Mouse (Mus musculus) olfactory bulb, adult 2 months (tissue): ENCODE results near the gene Serpinb3a. TPM values are rescaled to one million over a fixed set of nuclear protein-coding genes. Genes with fewer than 3 reads are reported as not detected.
"Not testable (repeated sequence)": the region's sequence is repeated elsewhere in the genome, so short reads cannot be mapped to it uniquely, and the experiment has no call there.

Experiments
- H3K27ac ChIP-seq: fragments of 200-500 bp; 2 replicates; pipeline ENCODE4 v1.5.1; 2012; ENCODE audit warnings: low read depth, low read length; ENCODE audit not compliant: insufficient read depth
- H3K4me1 ChIP-seq: fragments of 200-500 bp; 2 replicates; pipeline ENCODE4 v1.6.1; 2012; ENCODE audit warnings: low read length; ENCODE audit not compliant: control insufficient read depth, insufficient read depth
- H3K4me3 ChIP-seq: fragments of 200-500 bp; 2 replicates; pipeline ENCODE4 v1.5.1; 2012; ENCODE audit warnings: mild to moderate bottlenecking, low read depth, low read length, moderate library complexity; ENCODE audit not compliant: insufficient read depth
- CTCF ChIP-seq: fragments of 200-500 bp; IDR thresholded peaks from 2 replicates; pipeline ENCODE4 v1.5.1; 2012; ENCODE audit warnings: low read depth, mild to moderate bottlenecking, low read length, moderate library complexity; ENCODE audit not compliant: insufficient read depth
- POLR2A ChIP-seq: fragments of 200-500 bp; IDR thresholded peaks from 2 replicates; pipeline ENCODE4 v1.6.1; 2012; ENCODE audit warnings: mild to moderate bottlenecking, low read depth, low read length, moderate library complexity; ENCODE audit not compliant: insufficient read depth
- WGBS: fragments of 180-500 bp; shearing (Covaris S2); methylation state at CpG from one replicate; pipeline ENCODE4 v1.1.7; 2018; 5-methylcytosine and 5-hydroxymethylcytosine counted together
- polyA plus RNA-seq: library from polyadenylated mRNA; stranded (reverse); fragments of >200 nt; gene quantifications from 2 replicates; pipeline ENCODE4 v1.2.4, GENCODE M21; 2012; ENCODE audit warnings: low replicate concordance; ENCODE audit not compliant: missing spikeins, insufficient read depth, insufficient read length

Gene Serpinb3a
- not detected in 2 replicates for polyA plus RNA-seq

DNA sequence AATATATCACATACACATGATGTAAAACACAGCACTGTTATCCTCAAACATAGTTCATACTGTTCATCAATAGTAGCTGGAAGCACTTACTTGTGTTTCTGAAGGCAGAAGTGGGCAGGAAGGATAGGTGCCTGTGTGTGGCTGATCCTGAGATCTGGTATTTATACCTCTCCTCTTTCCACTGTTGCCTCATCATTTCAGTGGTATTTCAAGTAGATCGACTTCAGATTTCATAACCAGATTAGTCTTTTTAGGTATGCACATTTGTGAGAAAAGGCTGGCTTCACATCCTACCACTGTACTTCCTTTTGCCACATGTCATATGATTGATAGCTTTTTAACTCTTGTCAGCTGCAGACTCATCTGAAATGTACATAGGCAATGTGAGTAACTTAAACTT is at the start of gene Serpinb3a:
TSS of gene Serpinb3a (minus strand) at position 101 of the 400 bp plus-strand sequence.
- Histone ChIP-seq H3K4me1 (no peaks in the 10 kb centered on the region), H3K27ac (no peak within 1 kb of the TSS), H3K4me3 (no peak within 1 kb of the TSS)
- TF ChIP-seq POLR2A, result no peak
- no peak for TF ChIP-seq CTCF
- 72% methylated on average over 1 of the region's 1 CpGs for WGBS

DNA sequence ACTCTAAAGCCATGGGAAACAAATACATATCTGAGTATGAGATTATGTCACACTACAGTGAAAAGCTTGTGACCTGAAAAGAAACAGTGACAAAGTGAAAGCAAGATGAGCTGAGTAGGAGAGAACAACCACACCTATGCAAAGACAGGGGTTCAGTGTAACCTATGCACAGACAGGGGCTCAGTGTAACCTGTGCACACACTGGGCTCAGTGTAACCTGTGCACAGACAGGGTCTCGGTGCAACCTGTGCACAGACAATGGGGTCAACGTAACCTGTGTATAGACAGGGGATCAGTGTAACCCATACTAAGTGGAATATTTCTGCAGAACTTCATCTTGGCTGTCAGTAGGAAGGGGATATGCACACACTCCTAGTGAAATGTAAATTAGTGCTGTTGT is 46.3 kb upstream of the Serpinb3a start:
- 91% methylated on average over 2 of the region's 2 CpGs for WGBS
- TF ChIP-seq CTCF (no peak), POLR2A (no peak)
- Histone ChIP-seq H3K27ac (no peak overlapping the region), H3K4me1 (no peaks in the 10 kb centered on the region), H3K4me3 (no peak overlapping the region)

DNA sequence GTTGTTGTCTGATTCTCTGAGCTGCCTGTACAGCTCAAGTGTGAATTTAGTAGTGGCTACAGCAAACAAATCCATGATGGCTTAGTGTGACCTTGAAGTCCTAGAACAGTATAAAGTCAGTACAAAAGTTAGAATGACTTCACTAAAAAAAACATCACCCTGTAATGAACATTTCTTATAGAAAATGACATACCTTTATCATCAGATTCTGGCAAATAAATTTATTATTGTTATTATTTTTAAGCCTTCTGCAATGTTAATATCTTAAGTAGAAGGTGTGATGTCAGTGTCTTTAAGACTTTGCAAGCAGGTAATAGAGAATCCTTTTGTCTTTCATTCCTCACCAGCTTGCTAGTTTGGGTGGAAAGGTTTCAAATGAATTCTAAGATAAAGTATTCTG is 31.3 kb upstream of the Serpinb3a start, which contains the start of gene Serpinb3d:
TSS of gene Serpinb3d (minus strand) at position 101 of the 400 bp plus-strand sequence.
- TF ChIP-seq POLR2A, result no peak
- no peak for TF ChIP-seq CTCF
- no peak within 1 kb of the TSS for H3K4me3 ChIP-seq
- H3K4me1 ChIP-seq, result no peaks in the 10 kb centered on the region
- H3K27ac ChIP-seq, result no peak within 1 kb of the TSS

DNA sequence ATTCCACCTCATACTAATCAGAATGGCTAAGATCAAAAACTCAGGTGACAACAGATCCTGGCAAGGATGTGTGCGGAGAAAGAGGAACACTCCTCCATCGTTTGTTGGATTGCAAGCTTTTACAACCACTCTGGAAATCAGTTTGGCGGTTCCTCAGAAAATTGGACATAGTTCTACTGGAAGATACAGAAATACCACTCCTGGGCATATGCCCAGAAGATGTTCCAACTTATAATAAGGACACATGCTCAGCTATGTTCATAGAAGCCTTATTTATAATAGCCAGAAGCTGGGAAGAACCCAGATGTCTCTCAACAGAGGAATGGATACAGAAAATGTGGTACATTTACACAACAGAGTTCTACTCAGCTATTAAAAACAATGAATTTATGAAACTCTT is 17.9 kb downstream of the Serpinb3a start:
- H3K27ac ChIP-seq, H3K4me3 ChIP-seq, H3K4me1 ChIP-seq: not testable (repeated sequence)
- WGBS, result 84% methylated on average over 3 of the region's 3 CpGs

DNA sequence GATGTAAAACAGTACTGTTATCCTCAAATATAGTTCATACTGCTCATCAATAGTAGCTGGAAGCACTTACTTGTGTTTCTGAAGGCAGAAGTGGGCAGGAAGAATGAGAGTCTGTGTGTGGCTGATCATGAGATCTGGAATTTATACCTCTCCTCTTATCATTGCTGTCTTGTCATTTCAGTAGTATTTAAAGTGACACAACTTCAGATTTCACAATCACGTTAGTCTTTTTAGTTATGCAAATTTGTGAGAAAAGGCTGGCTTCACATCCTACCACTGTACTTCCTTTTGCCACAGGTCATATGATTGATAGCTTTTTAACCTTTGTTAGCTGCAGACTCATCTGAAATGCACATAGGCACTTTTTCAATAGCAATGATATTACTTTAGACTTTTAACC is 26.2 kb downstream of the Serpinb3a start:
- H3K27ac ChIP-seq, result no peak overlapping the region
- WGBS, result 62% methylated on average over 1 of the region's 1 CpGs
- no peak overlapping the region for H3K4me3 ChIP-seq
- TF ChIP-seq CTCF, result no peak
- no peak for TF ChIP-seq POLR2A
- H3K4me1 ChIP-seq, result no peaks in the 10 kb centered on the region

DNA sequence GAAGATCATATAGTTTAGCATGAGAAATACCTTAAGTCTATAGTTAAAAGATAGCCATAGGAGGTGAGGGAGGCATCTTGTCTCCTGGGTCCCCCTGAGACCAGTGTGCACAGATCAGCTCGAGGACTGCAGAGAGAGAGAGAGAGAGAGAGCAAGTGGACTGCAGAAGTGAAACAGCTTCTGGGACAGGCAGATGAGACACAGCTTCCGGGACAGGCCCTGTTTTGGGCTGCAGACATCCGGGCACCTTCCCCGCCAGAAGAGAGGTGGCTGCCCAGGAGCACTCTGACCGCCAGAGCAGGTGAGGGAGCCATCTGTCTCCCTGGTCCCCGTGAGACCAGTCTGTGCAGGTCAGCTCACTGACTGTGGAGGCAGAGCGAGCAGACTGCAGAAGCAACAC is 36.9 kb downstream of the Serpinb3a start:
- H3K4me3 ChIP-seq, result no peak overlapping the region
- 89% methylated on average over 7 of the region's 7 CpGs for WGBS
- H3K27ac ChIP-seq, result no peak overlapping the region
- TF ChIP-seq CTCF (no peak), POLR2A (no peak)
- H3K4me1 ChIP-seq, result no peaks in the 10 kb centered on the region

DNA sequence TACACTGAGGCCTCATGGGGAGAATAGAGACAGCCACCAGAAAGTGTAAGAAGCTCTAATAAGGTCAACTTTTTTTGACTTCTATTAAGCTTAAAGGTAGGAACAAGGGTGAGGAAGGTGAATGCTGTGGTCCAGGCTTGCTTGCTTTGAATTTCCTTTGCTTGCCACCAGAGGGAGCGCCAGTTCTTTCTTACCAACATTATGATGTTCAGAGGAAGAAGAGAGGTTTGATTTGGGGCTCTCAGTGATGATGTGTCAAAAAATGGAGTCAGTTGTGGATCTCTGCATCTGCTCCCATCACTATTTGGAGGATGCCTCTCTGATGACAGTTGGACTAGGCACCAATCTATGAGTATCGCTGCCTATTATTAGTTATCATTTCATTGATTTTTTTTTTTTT is 37.6 kb downstream of the Serpinb3a start:
- 43% methylated on average over 2 of the region's 2 CpGs for WGBS
- H3K4me3 ChIP-seq, result no peak overlapping the region

DNA sequence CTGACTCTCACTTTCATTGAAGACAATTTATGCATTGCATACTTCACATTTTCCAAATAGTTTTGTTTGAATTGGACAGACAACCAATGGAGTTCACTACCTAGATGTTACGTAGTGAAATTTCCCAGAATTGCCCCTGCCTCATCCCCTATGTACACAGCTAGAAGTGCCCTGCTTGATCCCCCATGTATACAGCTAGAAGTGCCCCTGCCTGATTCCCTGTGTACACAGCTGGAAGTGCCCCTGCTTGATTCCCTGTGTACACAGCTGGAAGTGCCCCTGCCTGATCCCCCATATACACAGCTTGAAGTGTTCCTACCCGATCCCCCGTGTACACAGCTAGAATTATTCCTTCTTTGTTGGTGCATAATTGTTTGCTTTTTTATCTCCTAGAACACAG is 45.8 kb downstream of the Serpinb3a start:
- H3K27ac ChIP-seq, result no peak overlapping the region
- TF ChIP-seq CTCF, result no peak
- TF ChIP-seq POLR2A, result no peak
- 82% methylated on average over 3 of the region's 3 CpGs for WGBS

More for the DNA sequence above, 37.6 kb downstream of the Serpinb3a start:
- Histone ChIP-seq H3K27ac (no peak overlapping the region), H3K4me1 (no peaks in the 10 kb centered on the region)
- TF ChIP-seq CTCF, result no peak
- no peak for TF ChIP-seq POLR2A

DNA sequence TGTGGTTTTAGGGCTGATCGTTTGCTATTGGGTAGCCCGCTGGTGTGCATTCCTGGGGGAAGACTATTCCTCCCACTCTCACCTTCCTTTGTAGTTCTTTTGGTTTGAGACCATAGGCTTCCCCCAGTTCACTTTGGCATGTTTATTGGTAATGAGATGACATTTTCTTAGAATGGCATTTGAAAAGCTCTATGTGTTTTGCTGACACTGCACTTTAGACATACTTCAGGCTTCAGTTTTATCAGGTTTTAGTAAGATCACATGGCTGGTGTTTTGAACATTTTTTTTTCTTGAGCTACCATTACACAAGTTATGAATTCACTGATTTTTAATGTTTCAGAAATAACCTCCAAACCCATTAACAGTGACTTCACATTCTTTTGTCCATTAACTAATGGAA is 50.3 kb downstream of the Serpinb3a start:
- Histone ChIP-seq H3K27ac (no peak overlapping the region), H3K4me1 (no peaks in the 10 kb centered on the region; the same call in 1 of the 2 replicates), H3K4me3 (no peak overlapping the region)
- TF ChIP-seq CTCF, result no peak
- no peak for TF ChIP-seq POLR2A
- 90% methylated on average over 2 of the region's 2 CpGs for WGBS

More for the DNA sequence above, 45.8 kb downstream of the Serpinb3a start:
- Histone ChIP-seq H3K4me3 (no peak overlapping the region), H3K4me1 (no peaks in the 10 kb centered on the region)

DNA sequence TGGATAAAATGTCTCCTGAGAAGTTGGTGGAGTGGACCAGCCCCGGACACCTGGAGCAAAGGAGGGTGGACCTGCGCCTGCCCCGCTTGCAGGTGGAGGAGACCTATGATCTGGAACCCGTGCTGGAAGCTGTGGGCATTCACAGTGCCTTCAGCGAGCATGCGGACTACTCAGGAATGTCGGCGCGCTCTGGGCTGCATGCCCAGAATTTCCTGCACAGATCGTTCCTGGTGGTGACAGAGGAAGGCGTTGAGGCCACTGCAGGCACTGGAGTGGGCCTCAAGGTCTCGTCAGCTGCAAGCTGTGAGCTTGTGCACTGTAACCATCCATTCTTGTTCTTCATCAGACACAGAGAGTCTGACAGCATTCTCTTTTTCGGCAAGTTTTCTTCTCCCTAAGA is 51.7 kb downstream of the Serpinb3a start:
- Histone ChIP-seq H3K27ac (no peak overlapping the region), H3K4me1 (no peaks in the 10 kb centered on the region; the same call in 1 of the 2 replicates), H3K4me3 (no peak overlapping the region)
- WGBS, result 39% methylated on average over 13 of the region's 13 CpGs
- no peak for TF ChIP-seq POLR2A
- TF ChIP-seq CTCF, result no peak

Other genes with a start within 250 kb of the Serpinb3a start
- not detected in 2 replicates for gene Serpinb5, start 191.1 kb downstream of the Serpinb3a start, polyA plus RNA-seq
- not detected in 2 replicates for gene Serpinb12, start 117.9 kb downstream of the Serpinb3a start, polyA plus RNA-seq
- gene Serpinb13, start 71.3 kb downstream of the Serpinb3a start, polyA plus RNA-seq, result not detected in 2 replicates
- not detected in 2 replicates for gene Serpinb3d, start 31.2 kb upstream of the Serpinb3a start, polyA plus RNA-seq
- not detected in 2 replicates for gene Serpinb3b, start 226.1 kb upstream of the Serpinb3a start, polyA plus RNA-seq
- not detected in 2 replicates for gene Serpinb3c, start 226.1 kb upstream of the Serpinb3a start, polyA plus RNA-seq